Mouse (Mus musculus): ENCODE measurements around the gene Zscan21. TPM values are rescaled to one million over a fixed set of nuclear protein-coding genes. Genes with fewer than 3 reads are reported as not detected.

The Zscan21 gene
- 27.9 and 32.9 TPM in 2 replicates for total RNA-seq (2014; rRNA removed)
- 60.4 TPM in 2 replicates for polyA plus RNA-seq (2015; fragmentation: Nextera tagmentation; extraction: Ambion mirVana)

- Histone ChIP-seq H3K4me1 (ENCODE audit: insufficient read depth) (peaks cover 11% of the 10 kb centered on the region), H3K36me3 (ENCODE audit: insufficient read depth) (peaks cover 7% of the 10 kb centered on the region; the same call in 1 of the 2 replicates), H3K4me3 (ENCODE audit: low read depth, low read length) (peak within 1 kb of the TSS; percentile 71), H3K27me3 (ENCODE audit: insufficient read depth, low read length) (no peaks in the 10 kb centered on the region), H3K4me2 (ENCODE audit: low read depth) (peak within 1 kb of the TSS; percentile 57), H3K9ac (peak within 1 kb of the TSS; percentile 72), H3K9me3 (ENCODE audit: low read length) (no peaks in the 10 kb centered on the region), H3K27ac (ENCODE audit: low read depth, low read length) (peak within 1 kb of the TSS; percentile 93)
- DNase-seq (peak; percentile 95), ATAC-seq (peak; percentile 99)
- 6% methylated on average over 38 of the region's 38 CpGs for WGBS
- peak; percentile 43; the same call in 1 of the 2 replicates for TF ChIP-seq CTCF (IDR thresholded peaks at IDR 0.05; ENCODE audit: low read depth)
These were observed at the start of gene Zscan21 for GRCm38 (mm10) chr5:138116255-138117198. Zscan21 (plus strand) TSS chr5:138116903.

DNA sequence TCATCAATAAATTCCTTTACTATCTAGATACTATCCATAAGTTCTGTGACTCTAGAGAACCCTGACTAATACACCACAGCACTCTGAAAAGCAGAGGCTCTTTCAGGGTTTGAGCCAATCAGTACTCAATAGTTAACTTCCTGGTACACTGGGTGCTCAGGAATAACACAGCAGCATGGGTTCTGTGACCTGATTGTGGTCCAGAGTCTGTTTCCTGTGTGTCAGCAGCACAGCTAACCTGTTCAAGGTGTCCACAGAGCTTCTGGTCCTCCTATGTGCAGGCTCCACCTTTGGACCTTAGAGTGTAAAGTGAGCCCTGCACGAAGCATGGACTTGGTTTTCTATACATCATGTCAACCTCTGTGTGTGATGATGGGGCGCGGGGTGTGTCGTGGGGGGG is 42.9 kb upstream of the Zscan21 start:
- Histone ChIP-seq H3K27ac (ENCODE audit: low read depth, low read length) (no peak overlapping the region), H3K9ac (no peak overlapping the region), H3K36me3 (ENCODE audit: insufficient read depth) (no peaks in the 10 kb centered on the region), H3K4me2 (ENCODE audit: low read depth) (no peak overlapping the region), H3K27me3 (ENCODE audit: insufficient read depth, low read length) (no peaks in the 10 kb centered on the region), H3K4me1 (ENCODE audit: insufficient read depth) (no peaks in the 10 kb centered on the region), H3K9me3 (ENCODE audit: low read length) (no peaks in the 10 kb centered on the region), H3K4me3 (ENCODE audit: low read depth, low read length) (no peak overlapping the region)
- no peak for TF ChIP-seq CTCF (IDR thresholded peaks at IDR 0.05; ENCODE audit: low read depth)
- ATAC-seq (no peak), DNase-seq (no peak)
- 94% methylated on average over 4 of the region's 4 CpGs for WGBS

- H3K27ac ChIP-seq (ENCODE audit: low read depth, low read length) = no peak overlapping the region
- DNase-seq (no peak), ATAC-seq (no peak)
- no peaks in the 10 kb centered on the region for H3K4me1 ChIP-seq (ENCODE audit: insufficient read depth)
- no peaks in the 10 kb centered on the region for H3K27me3 ChIP-seq (ENCODE audit: insufficient read depth, low read length)
- no peaks in the 10 kb centered on the region for H3K9me3 ChIP-seq (ENCODE audit: low read length)
- no peak overlapping the region for H3K4me3 ChIP-seq (ENCODE audit: low read depth, low read length)
- WGBS = 79% methylated on average over 3 of the region's 3 CpGs
- H3K9ac ChIP-seq = no peak overlapping the region
- H3K4me2 ChIP-seq (ENCODE audit: low read depth) = no peak overlapping the region
- H3K36me3 ChIP-seq (ENCODE audit: insufficient read depth) = no peaks in the 10 kb centered on the region
- no peak for TF ChIP-seq CTCF (IDR thresholded peaks at IDR 0.05; ENCODE audit: low read depth)
These were observed 41.0 kb upstream of the Zscan21 start for GRCm38 (mm10) chr5:138075684-138076083.

GRCm38 (mm10) chr5:138076148-138076547 is 40.6 kb upstream of the Zscan21 start:
- Histone ChIP-seq H3K27me3 (ENCODE audit: insufficient read depth, low read length) (no peaks in the 10 kb centered on the region), H3K36me3 (ENCODE audit: insufficient read depth) (no peaks in the 10 kb centered on the region), H3K4me2 (ENCODE audit: low read depth) (no peak overlapping the region), H3K4me3 (ENCODE audit: low read depth, low read length) (no peak overlapping the region), H3K9ac (no peak overlapping the region), H3K9me3 (ENCODE audit: low read length) (no peaks in the 10 kb centered on the region), H3K27ac (ENCODE audit: low read depth, low read length) (no peak overlapping the region), H3K4me1 (ENCODE audit: insufficient read depth) (no peaks in the 10 kb centered on the region)
- TF ChIP-seq CTCF (IDR thresholded peaks at IDR 0.05; ENCODE audit: low read depth) = no peak
- ATAC-seq (no peak), DNase-seq (no peak)
- WGBS = 55% methylated on average over 2 of the region's 2 CpGs

GRCm38 (mm10) chr5:138080456-138080855 is 36.2 kb upstream of the Zscan21 start:
- Histone ChIP-seq H3K36me3 (ENCODE audit: insufficient read depth) (no peaks in the 10 kb centered on the region), H3K9ac (no peak overlapping the region), H3K4me2 (ENCODE audit: low read depth) (no peak overlapping the region), H3K9me3 (ENCODE audit: low read length) (no peaks in the 10 kb centered on the region), H3K4me1 (ENCODE audit: insufficient read depth) (no peaks in the 10 kb centered on the region), H3K27ac (ENCODE audit: low read depth, low read length) (no peak overlapping the region), H3K27me3 (ENCODE audit: insufficient read depth, low read length) (no peaks in the 10 kb centered on the region), H3K4me3 (ENCODE audit: low read depth, low read length) (no peak overlapping the region)
- DNase-seq (no peak), ATAC-seq (no peak)
- WGBS = 90% methylated on average over 5 of the region's 5 CpGs
- no peak for TF ChIP-seq CTCF (IDR thresholded peaks at IDR 0.05; ENCODE audit: low read depth)

GRCm38 (mm10) chr5:138081446-138081845 is 35.3 kb upstream of the Zscan21 start:
- no peak for DNase-seq
- H3K9ac ChIP-seq = no peak overlapping the region
- 90% methylated on average over 9 of the region's 9 CpGs for WGBS
- no peaks in the 10 kb centered on the region for H3K27me3 ChIP-seq (ENCODE audit: insufficient read depth, low read length)
- ATAC-seq = no peak
- H3K4me1 ChIP-seq (ENCODE audit: insufficient read depth) = peaks cover 6% of the 10 kb centered on the region; the same call in 1 of the 2 replicates
- no peaks in the 10 kb centered on the region for H3K9me3 ChIP-seq (ENCODE audit: low read length)
- no peak for TF ChIP-seq CTCF (IDR thresholded peaks at IDR 0.05; ENCODE audit: low read depth)
- H3K4me2 ChIP-seq (ENCODE audit: low read depth) = no peak overlapping the region
- no peak overlapping the region for H3K27ac ChIP-seq (ENCODE audit: low read depth, low read length)
- H3K36me3 ChIP-seq (ENCODE audit: insufficient read depth) = no peaks in the 10 kb centered on the region
- H3K4me3 ChIP-seq (ENCODE audit: low read depth, low read length) = no peak overlapping the region

GRCm38 (mm10) chr5:138083318-138083900 is 33.3 kb upstream of the Zscan21 start:
- 55% methylated on average over 2 of the region's 2 CpGs for WGBS
- no peak overlapping the region for H3K9ac ChIP-seq
- no peak for TF ChIP-seq CTCF (IDR thresholded peaks at IDR 0.05; ENCODE audit: low read depth)

More at GRCm38 (mm10) chr5:138083318-138083900, 33.3 kb upstream of the Zscan21 start:
- ATAC-seq (no peak), DNase-seq (no peak)
- no peaks in the 10 kb centered on the region for H3K9me3 ChIP-seq (ENCODE audit: low read length)
- H3K27me3 ChIP-seq (ENCODE audit: insufficient read depth, low read length) = no peaks in the 10 kb centered on the region
- H3K4me2 ChIP-seq (ENCODE audit: low read depth) = no peak overlapping the region
- H3K27ac ChIP-seq (ENCODE audit: low read depth, low read length) = no peak overlapping the region
- H3K4me1 ChIP-seq (ENCODE audit: insufficient read depth) = peaks cover 20% of the 10 kb centered on the region
- no peak overlapping the region for H3K4me3 ChIP-seq (ENCODE audit: low read depth, low read length)
- no peaks in the 10 kb centered on the region for H3K36me3 ChIP-seq (ENCODE audit: insufficient read depth)
